Mouse (Mus musculus) urinary bladder, postnatal 0 days (tissue): ENCODE data around the gene Cxcl15. TPM values are rescaled to one million over a fixed set of nuclear protein-coding genes. Genes with fewer than 3 reads are reported as not detected.

Experiments
- microRNA-seq: library from miRNA; unstranded; fragments of <30 nt; microRNA quantifications from one replicate; pipeline ENCODE4, GENCODE M21; 2016
- polyA plus RNA-seq: library from polyadenylated mRNA; unstranded; fragments of >200 nt; fragmentation: Nextera tagmentation; extraction: Ambion mirVana; gene quantifications from 2 replicates; pipeline ENCODE4 v1.2.1, GENCODE M21; 2015

Cxcl15 gene
- polyA plus RNA-seq = 0.10 and 0.50 TPM in 2 replicates

DNA sequence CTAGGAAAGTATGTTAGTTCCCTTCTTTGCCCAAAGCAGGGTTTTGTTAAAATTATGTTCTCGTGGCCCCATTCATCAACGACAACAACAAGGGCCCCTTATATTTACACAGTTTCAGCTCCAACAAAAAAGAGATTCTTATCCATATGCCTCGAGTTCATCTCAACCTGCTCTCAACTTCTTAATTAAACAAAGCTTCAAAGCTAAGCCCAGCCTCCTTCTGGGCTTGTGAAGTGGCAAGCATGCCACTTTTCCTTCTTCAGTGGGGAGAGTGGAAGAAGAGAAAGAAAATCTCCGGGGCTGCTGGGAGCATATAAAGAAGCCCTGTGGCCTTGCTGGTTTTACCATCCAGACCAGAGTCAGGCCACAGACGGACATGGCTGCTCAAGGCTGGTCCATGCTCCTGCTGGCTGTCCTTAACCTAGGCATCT is at the start of gene Cxcl15:
TSS of gene Cxcl15 (plus strand) at position 340 of the 431 bp plus-strand sequence.

DNA sequence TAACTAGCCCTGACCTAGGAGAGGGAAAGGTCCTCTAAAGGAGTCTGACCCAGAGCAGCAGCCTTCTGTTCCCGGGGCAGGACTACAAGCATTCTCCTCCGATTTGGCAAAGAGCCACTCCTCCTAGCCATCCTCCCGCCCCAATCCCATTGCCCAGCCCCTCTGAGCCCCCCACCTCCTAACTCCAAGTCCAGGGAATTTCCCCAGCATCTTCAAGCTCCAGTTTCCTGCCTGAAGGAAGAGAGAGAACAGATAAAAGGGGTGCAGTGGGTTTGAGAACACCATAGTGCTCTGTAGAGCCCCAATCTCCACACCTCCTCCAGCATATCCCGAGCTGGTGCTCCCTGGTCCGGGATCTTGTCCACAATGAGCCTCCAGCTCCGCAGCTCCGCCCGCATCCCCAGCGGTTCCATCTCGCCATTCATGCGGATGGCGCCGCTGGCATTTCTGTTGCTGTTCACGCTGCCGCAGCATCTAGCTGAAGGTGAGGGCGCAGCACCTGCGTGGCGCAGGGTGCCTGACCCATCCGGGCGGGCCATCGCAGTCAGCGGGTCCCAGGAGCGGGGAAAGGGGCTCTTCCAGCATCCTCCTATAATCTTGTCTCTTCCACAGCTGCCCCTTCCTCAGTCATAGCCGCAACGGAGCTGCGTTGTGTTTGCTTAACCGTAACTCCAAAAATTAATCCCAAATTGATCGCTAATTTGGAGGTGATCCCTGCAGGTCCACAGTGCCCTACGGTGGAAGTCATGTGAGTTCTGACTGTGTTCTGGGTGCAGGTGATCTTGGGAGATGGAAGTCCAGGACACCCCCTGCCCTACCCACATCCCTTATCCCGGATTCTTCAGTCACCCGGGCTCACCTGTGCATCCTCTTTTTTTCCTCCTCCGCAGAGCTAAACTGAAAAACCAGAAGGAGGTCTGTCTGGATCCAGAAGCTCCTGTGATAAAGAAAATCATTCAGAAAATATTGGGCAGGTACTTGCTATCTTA is 35.0 kb upstream of the Cxcl15 start, which contains the start of gene Cxcl5:
TSS of gene Cxcl5 (plus strand) at position 284 of the 989 bp plus-strand sequence.

DNA sequence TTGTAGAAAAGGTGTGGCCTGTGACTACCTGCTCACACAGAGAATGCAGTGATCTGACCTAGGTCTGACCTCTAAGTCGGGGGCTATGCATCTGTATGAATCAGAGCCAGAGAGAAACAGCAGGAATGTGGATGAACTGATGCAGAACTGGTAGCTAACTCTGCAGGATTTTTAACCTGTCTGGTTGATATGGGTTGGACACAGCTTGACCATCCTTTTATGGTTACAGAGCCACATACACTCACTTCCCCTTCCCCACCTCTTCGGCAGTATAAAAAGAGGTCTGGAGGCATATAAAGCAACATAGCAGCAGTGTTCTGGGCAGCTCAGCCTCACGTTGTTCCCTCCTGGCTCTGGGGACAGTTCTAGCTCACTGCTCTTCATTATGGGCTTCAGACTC is 26.1 kb upstream of the Cxcl15 start, which contains the start of gene Ppbp:
TSS of gene Ppbp (plus strand) at position 301 of the 400 bp plus-strand sequence.

DNA sequence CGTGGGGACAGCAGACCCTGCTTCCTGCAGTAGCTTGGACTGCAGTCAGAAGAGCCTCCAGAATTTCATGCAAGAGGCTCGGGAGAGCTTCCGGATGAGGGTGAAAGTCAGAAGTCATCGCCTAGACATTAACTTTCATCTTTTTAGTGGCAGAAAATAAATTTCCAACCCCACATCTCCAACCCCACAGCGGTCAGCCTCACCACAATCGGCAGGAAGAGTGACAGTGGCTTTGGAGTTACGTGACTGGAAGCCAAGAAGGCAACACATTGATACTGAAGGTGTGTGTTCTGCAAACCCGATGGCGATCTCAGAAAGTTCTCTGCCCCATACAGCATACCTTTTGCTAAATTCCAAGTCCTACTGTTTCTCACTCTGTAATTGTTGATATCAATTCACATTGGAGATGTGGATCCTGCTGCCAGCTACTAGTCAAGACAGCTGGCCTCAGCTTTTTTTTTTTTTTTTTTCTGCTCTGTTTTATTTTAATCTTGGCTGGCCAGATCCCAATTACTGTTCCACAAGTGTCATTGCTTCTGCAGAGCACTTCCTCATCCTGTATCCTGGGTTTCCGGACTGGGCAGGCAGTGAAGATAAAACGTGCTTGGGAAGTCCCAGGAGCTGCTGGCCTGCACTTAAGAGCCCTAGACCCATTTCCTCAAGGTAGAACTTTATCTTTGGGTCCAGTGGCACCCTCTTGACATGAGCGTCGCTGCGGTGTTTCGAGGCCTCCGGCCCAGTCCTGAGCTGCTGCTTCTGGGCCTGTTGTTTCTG is 22.3 kb upstream of the Cxcl15 start, which contains the start of gene Pf4:
TSS of gene Pf4 (plus strand) at position 556 of the 774 bp plus-strand sequence.

DNA sequence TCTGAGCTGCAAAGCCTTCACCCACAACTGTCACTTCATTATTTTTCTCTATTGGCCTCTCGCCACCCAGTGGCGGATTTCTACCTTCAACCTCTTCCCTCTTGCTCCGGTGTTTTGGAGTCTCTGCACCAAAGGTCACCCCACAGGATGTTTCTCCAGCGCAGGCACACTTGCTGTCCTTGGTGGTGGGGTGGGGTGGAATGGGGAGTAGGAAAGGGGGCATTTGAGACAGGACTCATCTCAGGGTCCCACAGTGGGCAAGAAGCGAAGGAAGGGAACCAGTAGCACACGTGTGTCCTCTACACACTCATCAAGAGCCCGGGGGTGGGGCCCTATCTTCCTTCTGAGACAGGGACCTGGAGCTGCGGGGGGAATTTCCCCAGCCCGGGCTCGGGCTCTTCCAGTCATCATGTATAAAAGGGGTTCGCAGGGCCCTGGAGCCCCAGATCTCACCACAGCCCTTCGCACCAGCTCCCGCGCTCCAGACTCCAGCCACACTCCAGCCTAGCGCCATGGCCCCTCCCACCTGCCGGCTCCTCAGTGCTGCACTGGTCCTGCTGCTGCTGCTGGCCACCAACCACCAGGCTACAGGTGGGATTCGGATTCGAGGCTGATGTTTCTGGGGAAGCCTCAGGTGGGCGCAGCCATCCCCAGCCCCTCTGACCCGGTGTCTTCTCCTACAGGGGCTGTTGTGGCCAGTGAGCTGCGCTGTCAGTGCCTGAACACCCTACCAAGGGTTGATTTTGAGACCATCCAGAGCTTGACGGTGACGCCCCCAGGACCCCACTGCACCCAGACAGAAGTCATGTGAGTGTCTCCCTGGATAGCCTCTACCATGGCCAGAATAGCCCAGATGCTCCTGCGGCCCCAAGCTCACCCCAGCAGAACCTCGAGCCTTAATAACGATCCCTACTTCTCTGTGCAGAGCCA is 8.4 kb upstream of the Cxcl15 start, which contains the start of gene Cxcl3:
TSS of gene Cxcl3 (plus strand) at position 445 of the 930 bp plus-strand sequence.

Small RNA genes within 50 kb of the gene (microRNA-seq; reads per million reads assigned to microRNA genes)
- gene Gm24322 = not detected

Other genes with a start within 250 kb of the Cxcl15 start
- gene 5830473C10Rik, start 233.4 kb upstream of the Cxcl15 start, polyA plus RNA-seq = not detected in 2 replicates
- 21.7 and 24.5 TPM in 2 replicates for gene Rassf6, start 153.9 kb upstream of the Cxcl15 start, polyA plus RNA-seq
- 0.59 and 1.2 TPM in 2 replicates for gene Cxcl5, start 35.2 kb upstream of the Cxcl15 start, polyA plus RNA-seq
- 9.1 and 9.8 TPM in 2 replicates for gene Ppbp, start 26.0 kb upstream of the Cxcl15 start, polyA plus RNA-seq
- 371 and 501 TPM in 2 replicates for gene Pf4, start 22.1 kb upstream of the Cxcl15 start, polyA plus RNA-seq
- gene Cxcl3, start 8.4 kb upstream of the Cxcl15 start, polyA plus RNA-seq = 0.72 and 4.7 TPM in 2 replicates
- 1.0 and 3.7 TPM in 2 replicates for gene Cxcl1, start 96.7 kb downstream of the Cxcl15 start, polyA plus RNA-seq
- gene Cxcl2, start 109.3 kb downstream of the Cxcl15 start, polyA plus RNA-seq = 0.83 and 7.8 TPM in 2 replicates
- 38.2 and 43.1 TPM in 2 replicates for gene Mthfd2l, start 136.6 kb downstream of the Cxcl15 start, polyA plus RNA-seq
- 0.08 and 0.13 TPM in 2 replicates for gene Epgn, start 232.9 kb downstream of the Cxcl15 start, polyA plus RNA-seq